Mouse (Mus musculus): Measurements from ENCODE around the gene Dcxr. TPM values are rescaled to one million over a fixed set of nuclear protein-coding genes. Genes with fewer than 3 reads are reported as not detected.

Gene Dcxr
- polyA plus RNA-seq, 1 experiment from 2014 or later: 56.0 TPM

DNA sequence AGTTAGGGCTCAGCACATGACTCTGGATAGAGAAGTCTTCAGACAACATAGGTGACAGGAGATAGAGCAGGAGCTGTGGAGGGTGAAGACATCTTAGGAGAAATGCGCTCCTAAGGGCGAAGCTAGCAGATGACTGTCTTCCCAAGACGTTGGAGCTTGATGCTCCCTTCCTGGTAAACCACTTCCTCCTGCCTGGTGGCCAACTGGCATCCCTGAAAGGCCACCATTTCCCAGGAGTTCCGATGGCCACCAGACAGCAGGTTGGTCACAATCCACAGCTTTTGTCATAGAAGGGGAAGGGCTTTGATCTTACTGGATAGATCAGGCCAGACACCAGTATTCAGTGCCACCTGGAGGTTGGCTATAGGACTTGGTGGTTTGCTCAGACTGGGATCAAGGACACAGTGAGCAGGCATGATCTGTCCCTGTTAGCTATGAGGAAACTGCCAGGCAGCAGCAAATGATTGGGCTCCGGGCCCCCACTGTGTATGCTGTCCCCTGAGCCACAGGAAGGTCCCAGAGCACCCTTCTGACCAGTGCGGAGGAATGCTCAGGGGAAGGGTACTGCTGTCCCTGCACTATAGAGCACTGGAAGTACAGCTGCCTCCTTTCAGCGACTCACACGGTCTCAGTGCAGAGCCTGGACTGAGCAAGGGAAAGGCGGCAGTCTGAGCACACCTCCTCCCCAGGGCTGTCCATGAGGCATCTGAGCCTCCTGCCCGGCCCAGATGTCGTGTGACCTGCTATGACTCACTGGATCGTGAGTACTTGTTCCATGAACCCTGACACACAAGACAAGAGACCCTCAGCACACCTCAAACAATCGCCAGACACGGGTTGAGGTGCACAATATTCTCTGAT is 35.0 kb upstream of the Dcxr start:
- Histone ChIP-seq H3K36me3 (ENCODE audit: control insufficient read depth, insufficient read depth, low read length) (no peaks in the 10 kb centered on the region), H3K27me3 (replicated peaks; ENCODE audit: control insufficient read depth, insufficient read depth, low read length) (0 out of 2 replicates have a peak, but pooled peaks cover 2% of the 10 kb centered on the region), H3K9me3 (ENCODE audit: control insufficient read depth, low read length) (peaks cover 15% of the 10 kb centered on the region), H3K27ac (ENCODE audit: low read length) (peak overlapping the region; percentile 97), H3K4me1 (ENCODE audit: control insufficient read depth, insufficient read depth, low read length) (no peaks in the 10 kb centered on the region), H3K9ac (ENCODE audit: low read depth, low read length) (peak overlapping the region; percentile 54), H3K4me2 (ENCODE audit: low read depth, low read length) (peak overlapping the region; percentile 21), H3K4me3 (ENCODE audit: low read length) (no peak overlapping the region)
- ATAC-seq: peak; percentile 91
- WGBS: 57% methylated on average over 14 of the region's 14 CpGs

DNA sequence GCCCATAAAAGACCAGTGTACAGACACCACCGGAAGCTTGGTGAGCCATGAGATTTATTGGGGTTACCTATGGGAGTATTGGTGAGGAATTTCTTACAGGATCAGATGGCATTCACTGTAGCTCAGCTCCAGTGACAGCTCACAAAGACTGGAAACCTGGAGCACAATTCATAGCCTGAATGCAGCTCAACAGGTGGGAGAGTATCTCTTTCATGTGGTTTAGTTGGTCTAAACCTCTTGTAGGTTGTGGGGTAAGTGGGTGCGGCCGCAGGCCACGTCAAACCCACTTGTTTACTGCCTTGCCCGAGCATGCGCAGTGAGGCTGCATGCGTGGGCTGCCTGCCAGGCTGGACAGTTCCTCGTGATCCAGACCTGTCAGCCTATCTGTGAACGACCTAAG is 33.2 kb upstream of the Dcxr start:
- 0 out of 2 replicates have a peak, but pooled peaks cover 2% of the 10 kb centered on the region for H3K27me3 ChIP-seq (replicated peaks; ENCODE audit: control insufficient read depth, insufficient read depth, low read length)
- H3K4me2 ChIP-seq (ENCODE audit: low read depth, low read length): no peak overlapping the region
- H3K9me3 ChIP-seq (ENCODE audit: control insufficient read depth, low read length): peaks cover 15% of the 10 kb centered on the region
- 82% methylated on average over 9 of the region's 9 CpGs for WGBS
- ATAC-seq: no peak
- H3K27ac ChIP-seq (ENCODE audit: low read length): no peak overlapping the region
- H3K4me1 ChIP-seq (ENCODE audit: control insufficient read depth, insufficient read depth, low read length): no peaks in the 10 kb centered on the region
- no peaks in the 10 kb centered on the region for H3K36me3 ChIP-seq (ENCODE audit: control insufficient read depth, insufficient read depth, low read length)
- H3K9ac ChIP-seq (ENCODE audit: low read depth, low read length): no peak overlapping the region
- no peak overlapping the region for H3K4me3 ChIP-seq (ENCODE audit: low read length)

DNA sequence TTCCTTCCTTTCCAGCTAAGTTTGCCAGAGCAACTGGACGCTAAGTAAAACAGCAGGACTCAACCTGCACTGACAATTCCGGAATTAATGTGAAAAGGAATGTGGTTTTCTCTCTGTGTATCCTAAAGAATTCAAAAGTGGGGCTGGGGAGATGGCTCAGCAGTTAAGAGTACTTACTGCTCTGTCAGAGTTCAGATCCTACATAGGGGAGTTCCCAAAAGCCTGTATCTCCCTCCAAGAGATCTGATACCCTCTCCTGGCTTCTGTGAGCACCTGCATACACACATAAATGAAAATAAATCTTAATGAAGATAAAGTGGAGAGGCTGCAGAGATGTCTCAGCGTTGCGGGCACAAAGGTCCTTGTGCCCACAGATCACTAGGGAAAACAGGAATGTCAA is 24.5 kb upstream of the Dcxr start:
- no peak overlapping the region for H3K4me2 ChIP-seq (ENCODE audit: low read depth, low read length)
- no peaks in the 10 kb centered on the region for H3K4me1 ChIP-seq (ENCODE audit: control insufficient read depth, insufficient read depth, low read length)
- no peak overlapping the region for H3K4me3 ChIP-seq (ENCODE audit: low read length)
- H3K9me3 ChIP-seq (ENCODE audit: control insufficient read depth, low read length): no peaks in the 10 kb centered on the region
- ATAC-seq: no peak
- no peak overlapping the region for H3K27ac ChIP-seq (ENCODE audit: low read length)
- H3K36me3 ChIP-seq (ENCODE audit: control insufficient read depth, insufficient read depth, low read length): no peaks in the 10 kb centered on the region
- H3K27me3 ChIP-seq (replicated peaks; ENCODE audit: control insufficient read depth, insufficient read depth, low read length): no peaks in the 10 kb centered on the region
- H3K9ac ChIP-seq (ENCODE audit: low read depth, low read length): no peak overlapping the region
- WGBS: 76% methylated on average over 4 of the region's 4 CpGs

DNA sequence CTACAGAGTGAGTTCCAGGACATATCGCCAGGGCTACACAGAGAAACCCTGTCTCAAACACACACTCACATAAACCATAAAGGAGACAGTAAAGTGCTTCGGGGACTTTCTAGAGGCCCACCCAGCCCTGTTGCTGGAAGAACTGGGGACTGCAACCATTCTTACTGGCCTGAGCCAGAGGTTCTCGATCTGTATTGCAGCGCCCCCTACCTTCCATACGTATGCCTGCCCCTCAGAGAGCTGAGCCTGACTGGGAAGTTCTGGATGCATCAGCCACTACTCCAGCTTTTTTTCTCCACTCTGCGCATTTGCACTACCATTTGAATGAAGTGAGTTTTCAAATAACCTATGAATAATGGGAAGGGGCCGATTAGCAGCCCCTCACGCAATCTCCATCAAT is 22.3 kb upstream of the Dcxr start:
- H3K9ac ChIP-seq (ENCODE audit: low read depth, low read length): no peak overlapping the region
- H3K4me3 ChIP-seq (ENCODE audit: low read length): no peak overlapping the region
- no peaks in the 10 kb centered on the region for H3K4me1 ChIP-seq (ENCODE audit: control insufficient read depth, insufficient read depth, low read length)
- no peaks in the 10 kb centered on the region for H3K9me3 ChIP-seq (ENCODE audit: control insufficient read depth, low read length)
- no peaks in the 10 kb centered on the region for H3K27me3 ChIP-seq (replicated peaks; ENCODE audit: control insufficient read depth, insufficient read depth, low read length)
- H3K4me2 ChIP-seq (ENCODE audit: low read depth, low read length): no peak overlapping the region
- WGBS: 64% methylated on average over 8 of the region's 8 CpGs
- H3K36me3 ChIP-seq (ENCODE audit: control insufficient read depth, insufficient read depth, low read length): no peaks in the 10 kb centered on the region
- H3K27ac ChIP-seq (ENCODE audit: low read length): no peak overlapping the region
- ATAC-seq: no peak

DNA sequence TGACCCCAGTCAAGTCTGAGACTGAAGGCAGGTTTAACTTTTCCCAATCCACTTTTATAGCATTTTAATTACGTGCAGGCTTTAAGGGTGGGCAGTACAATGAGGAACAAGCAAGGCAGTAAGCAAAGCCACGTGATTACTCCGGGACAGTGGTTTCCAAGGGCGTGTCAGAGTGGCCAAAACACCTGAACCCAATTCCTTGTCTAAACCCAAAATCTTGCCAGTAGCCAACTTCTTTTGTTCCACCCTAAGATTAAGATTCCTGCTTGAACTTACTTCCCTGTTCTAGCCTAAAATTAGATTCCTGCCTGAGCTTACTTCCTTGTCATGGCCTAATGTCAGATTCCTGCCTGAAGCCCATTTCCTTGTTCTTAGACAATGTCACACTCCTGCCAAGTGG is 20.9 kb upstream of the Dcxr start:
- Histone ChIP-seq H3K4me2 (ENCODE audit: low read depth, low read length) (no peak overlapping the region), H3K4me3 (ENCODE audit: low read length) (no peak overlapping the region), H3K27ac (ENCODE audit: low read length) (no peak overlapping the region), H3K36me3 (ENCODE audit: control insufficient read depth, insufficient read depth, low read length) (no peaks in the 10 kb centered on the region), H3K4me1 (ENCODE audit: control insufficient read depth, insufficient read depth, low read length) (0 out of 2 replicates have a peak, but pooled peaks cover 2% of the 10 kb centered on the region), H3K27me3 (replicated peaks; ENCODE audit: control insufficient read depth, insufficient read depth, low read length) (no peaks in the 10 kb centered on the region), H3K9ac (ENCODE audit: low read depth, low read length) (no peak overlapping the region), H3K9me3 (ENCODE audit: control insufficient read depth, low read length) (no peaks in the 10 kb centered on the region)
- no peak for ATAC-seq
- WGBS: 71% methylated on average over 4 of the region's 4 CpGs

DNA sequence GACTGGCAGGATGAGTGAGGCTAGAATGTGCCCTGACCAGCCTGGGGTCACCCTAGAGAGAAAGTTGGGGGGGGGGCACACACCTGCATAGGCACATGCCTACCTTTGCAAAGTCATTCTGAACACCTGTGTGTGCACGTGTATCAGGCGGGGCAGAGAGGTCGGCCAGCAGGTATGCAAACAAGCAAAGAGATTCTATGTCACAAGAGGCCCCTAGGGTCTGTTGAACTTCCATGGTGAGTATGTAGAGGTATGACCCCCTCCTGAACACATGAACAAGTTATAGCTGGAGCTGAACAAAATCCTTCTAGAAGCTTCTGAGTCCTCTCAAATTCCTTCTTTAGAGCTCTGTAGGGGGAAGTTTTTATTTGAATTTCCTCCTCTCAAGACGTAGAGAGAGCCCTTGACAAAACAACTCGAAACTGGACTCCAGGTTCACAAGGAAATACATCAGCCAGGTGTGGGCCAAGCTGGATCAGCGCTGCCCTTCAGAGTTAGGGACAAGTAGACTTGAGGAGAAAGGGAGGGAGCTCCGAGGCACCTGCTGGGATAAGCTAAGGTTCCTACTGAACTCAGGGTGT is 17.1 kb upstream of the Dcxr start:
- Histone ChIP-seq H3K4me2 (ENCODE audit: low read depth, low read length) (no peak overlapping the region), H3K9ac (ENCODE audit: low read depth, low read length) (0 out of 2 replicates have a peak overlapping the region, but pooled peaks have one; percentile 11), H3K27me3 (replicated peaks; ENCODE audit: control insufficient read depth, insufficient read depth, low read length) (no peaks in the 10 kb centered on the region), H3K4me3 (ENCODE audit: low read length) (no peak overlapping the region), H3K4me1 (ENCODE audit: control insufficient read depth, insufficient read depth, low read length) (0 out of 2 replicates have a peak, but pooled peaks cover 2% of the 10 kb centered on the region), H3K27ac (ENCODE audit: low read length) (no peak overlapping the region), H3K36me3 (ENCODE audit: control insufficient read depth, insufficient read depth, low read length) (no peaks in the 10 kb centered on the region), H3K9me3 (ENCODE audit: control insufficient read depth, low read length) (no peaks in the 10 kb centered on the region)
- WGBS: 65% methylated on average over 7 of the region's 7 CpGs
- no peak for ATAC-seq

DNA sequence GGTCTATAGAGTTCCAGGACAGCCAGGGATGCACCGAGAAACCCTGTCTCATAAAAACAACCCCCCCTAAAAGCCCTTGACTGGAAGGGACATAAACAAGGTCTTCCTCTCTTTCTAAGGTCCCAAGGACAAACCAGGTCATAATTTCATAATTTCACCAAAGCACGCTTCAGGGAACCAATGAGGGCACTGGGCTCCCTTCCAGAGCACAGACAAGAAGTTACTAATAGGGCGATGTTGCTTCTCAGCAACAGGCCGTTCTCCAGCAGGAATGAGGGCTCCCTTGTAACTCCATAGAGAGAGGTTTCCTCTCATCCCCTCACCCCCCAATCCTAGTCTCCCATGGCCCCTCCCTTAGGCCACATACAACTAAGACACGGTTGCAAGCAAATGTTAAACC is 13.9 kb upstream of the Dcxr start:
- H3K27me3 ChIP-seq (replicated peaks; ENCODE audit: control insufficient read depth, insufficient read depth, low read length): no peaks in the 10 kb centered on the region
- H3K9ac ChIP-seq (ENCODE audit: low read depth, low read length): no peak overlapping the region
- no peak for ATAC-seq
- H3K4me2 ChIP-seq (ENCODE audit: low read depth, low read length): no peak overlapping the region
- H3K4me3 ChIP-seq (ENCODE audit: low read length): no peak overlapping the region
- H3K9me3 ChIP-seq (ENCODE audit: control insufficient read depth, low read length): no peaks in the 10 kb centered on the region
- no peak overlapping the region for H3K27ac ChIP-seq (ENCODE audit: low read length)
- 86% methylated on average over 5 of the region's 5 CpGs for WGBS
- 0 out of 2 replicates have a peak, but pooled peaks cover 2% of the 10 kb centered on the region for H3K4me1 ChIP-seq (ENCODE audit: control insufficient read depth, insufficient read depth, low read length)
- H3K36me3 ChIP-seq (ENCODE audit: control insufficient read depth, insufficient read depth, low read length): no peaks in the 10 kb centered on the region

DNA sequence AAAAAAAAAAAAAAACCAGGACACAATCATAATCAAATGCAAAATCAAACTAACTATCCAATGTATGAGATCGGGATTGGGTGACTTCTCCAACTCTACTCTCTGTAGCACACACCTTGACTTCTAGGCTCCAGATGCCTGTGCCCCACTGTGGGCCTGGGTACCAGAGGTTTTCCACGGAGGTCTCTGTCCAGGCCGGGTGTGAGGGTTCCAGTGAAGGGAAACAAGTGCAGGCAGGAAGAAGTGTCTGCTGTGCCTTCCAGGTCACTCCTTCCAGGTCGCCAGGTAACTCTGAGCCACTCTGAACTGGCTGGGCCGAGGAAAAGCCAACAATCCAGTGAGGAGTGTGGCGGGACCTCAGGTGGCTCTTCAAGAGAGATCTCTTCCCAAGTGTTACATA is 9.3 kb upstream of the Dcxr start:
- H3K9ac ChIP-seq (ENCODE audit: low read depth, low read length): no peak overlapping the region
- H3K27me3 ChIP-seq (replicated peaks; ENCODE audit: control insufficient read depth, insufficient read depth, low read length): no peaks in the 10 kb centered on the region
- no peaks in the 10 kb centered on the region for H3K36me3 ChIP-seq (ENCODE audit: control insufficient read depth, insufficient read depth, low read length)
- no peak overlapping the region for H3K4me2 ChIP-seq (ENCODE audit: low read depth, low read length)
- H3K27ac ChIP-seq (ENCODE audit: low read length): no peak overlapping the region
- H3K4me1 ChIP-seq (ENCODE audit: control insufficient read depth, insufficient read depth, low read length): no peaks in the 10 kb centered on the region
- no peaks in the 10 kb centered on the region for H3K9me3 ChIP-seq (ENCODE audit: control insufficient read depth, low read length)
- H3K4me3 ChIP-seq (ENCODE audit: low read length): no peak overlapping the region
- no peak for ATAC-seq
- 77% methylated on average over 6 of the region's 6 CpGs for WGBS

DNA sequence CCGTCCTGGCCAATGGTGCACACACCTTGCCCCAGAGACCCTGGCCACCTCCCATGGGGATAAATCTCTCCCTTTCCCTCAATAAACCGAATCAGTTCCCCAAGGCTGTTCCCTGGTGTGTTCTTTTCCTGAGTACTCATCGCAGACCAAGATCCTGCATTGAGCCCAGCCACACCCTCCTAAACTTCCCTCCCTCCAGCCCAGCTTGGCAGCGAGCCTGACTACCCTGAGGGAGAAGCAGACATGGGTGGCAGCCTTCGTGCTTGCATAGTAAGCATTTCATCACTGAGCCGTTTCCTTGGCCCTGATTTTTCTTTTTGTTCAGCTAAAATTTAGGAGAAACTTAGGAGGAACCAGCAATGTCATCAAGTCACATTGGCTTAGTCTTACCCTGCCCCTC is 6.4 kb upstream of the Dcxr start:
- no peaks in the 10 kb centered on the region for H3K9me3 ChIP-seq (ENCODE audit: control insufficient read depth, low read length)
- no peak overlapping the region for H3K9ac ChIP-seq (ENCODE audit: low read depth, low read length)
- no peak for ATAC-seq
- H3K4me1 ChIP-seq (ENCODE audit: control insufficient read depth, insufficient read depth, low read length): no peaks in the 10 kb centered on the region
- H3K4me3 ChIP-seq (ENCODE audit: low read length): no peak overlapping the region
- H3K27me3 ChIP-seq (replicated peaks; ENCODE audit: control insufficient read depth, insufficient read depth, low read length): no peaks in the 10 kb centered on the region
- no peak overlapping the region for H3K27ac ChIP-seq (ENCODE audit: low read length)
- no peaks in the 10 kb centered on the region for H3K36me3 ChIP-seq (ENCODE audit: control insufficient read depth, insufficient read depth, low read length)
- WGBS: 51% methylated on average over 6 of the region's 6 CpGs
- H3K4me2 ChIP-seq (ENCODE audit: low read depth, low read length): no peak overlapping the region
